Mouse (Mus musculus): ENCODE results near the gene Hip1. TPM values are rescaled to one million over a fixed set of nuclear protein-coding genes. Genes with fewer than 3 reads are reported as not detected.
"Not testable (repeated sequence)": the region's sequence is repeated elsewhere in the genome, so short reads cannot be mapped to it uniquely, and the experiment has no call there.

The Hip1 gene
- polyA plus RNA-seq, 1 experiment from 2014 or later, result 24.9 TPM

GRCm38 (mm10) chr5:135465833-135466291 lies 79.1 kb downstream of the Hip1 start:
- 50% methylated on average over 7 of the region's 7 CpGs for WGBS
- peak overlapping the region; percentile 81 for H3K27ac ChIP-seq (replicated peaks)
- H3K9me3 ChIP-seq, result no peaks in the 10 kb centered on the region
- peaks cover 12% of the 10 kb centered on the region for H3K4me1 ChIP-seq
- H3K9ac ChIP-seq, result peak overlapping the region; percentile 33; the same call in 1 of the 2 replicates
- no peaks in the 10 kb centered on the region for H3K27me3 ChIP-seq (replicated peaks)
- no peak overlapping the region for H3K4me2 ChIP-seq
- H3K36me3 ChIP-seq, result peaks cover 22% of the 10 kb centered on the region
- no peak for ATAC-seq (ENCODE audit: extremely low read depth, insufficient number of reproducible peaks, low FRiP score, low TSS enrichment)
- no peak overlapping the region for H3K4me3 ChIP-seq

- ATAC-seq (ENCODE audit: extremely low read depth, insufficient number of reproducible peaks, low FRiP score, low TSS enrichment), result no peak
- Histone ChIP-seq H3K36me3 (peaks cover 42% of the 10 kb centered on the region), H3K9me3 (no peaks in the 10 kb centered on the region), H3K9ac (no peak overlapping the region), H3K4me2 (no peak overlapping the region), H3K27me3 (replicated peaks) (no peaks in the 10 kb centered on the region), H3K4me1 (peaks cover 19% of the 10 kb centered on the region), H3K4me3 (no peak overlapping the region), H3K27ac (replicated peaks) (no peak overlapping the region)
- 78% methylated on average over 8 of the region's 8 CpGs for WGBS
Measured at GRCm38 (mm10) chr5:135463380-135463779, 81.5 kb downstream of the Hip1 start.

- WGBS, result 84% methylated on average over 4 of the region's 4 CpGs
- Histone ChIP-seq H3K36me3 (peaks cover 53% of the 10 kb centered on the region), H3K4me1 (peaks cover 12% of the 10 kb centered on the region), H3K27ac (replicated peaks) (peak overlapping the region; percentile 65), H3K4me2 (no peak overlapping the region), H3K9me3 (no peaks in the 10 kb centered on the region), H3K4me3 (no peak overlapping the region), H3K27me3 (replicated peaks) (no peaks in the 10 kb centered on the region), H3K9ac (no peak overlapping the region)
- ATAC-seq (ENCODE audit: extremely low read depth, insufficient number of reproducible peaks, low FRiP score, low TSS enrichment), result no peak
Measured at GRCm38 (mm10) chr5:135460833-135461173, 84.1 kb downstream of the Hip1 start.

- peak overlapping the region; percentile 65 for H3K27ac ChIP-seq (replicated peaks)
- no peak overlapping the region for H3K4me3 ChIP-seq
- H3K9ac ChIP-seq, result no peak overlapping the region
- H3K9me3 ChIP-seq, result no peaks in the 10 kb centered on the region
- 75% methylated on average over 12 of the region's 12 CpGs for WGBS
- H3K27me3 ChIP-seq (replicated peaks), result no peaks in the 10 kb centered on the region
- ATAC-seq (ENCODE audit: extremely low read depth, insufficient number of reproducible peaks, low FRiP score, low TSS enrichment), result no peak
- no peak overlapping the region for H3K4me2 ChIP-seq
- peaks cover 7% of the 10 kb centered on the region; the same call in 1 of the 2 replicates for H3K4me1 ChIP-seq
- H3K36me3 ChIP-seq, result peaks cover 58% of the 10 kb centered on the region
Measured at GRCm38 (mm10) chr5:135460152-135460832, 84.6 kb downstream of the Hip1 start.

- no peak for ATAC-seq (ENCODE audit: extremely low read depth, insufficient number of reproducible peaks, low FRiP score, low TSS enrichment)
- H3K27me3 ChIP-seq (replicated peaks), result no peaks in the 10 kb centered on the region
- H3K4me2 ChIP-seq, result no peak overlapping the region
- H3K4me3 ChIP-seq, result no peak overlapping the region
- 68% methylated on average over 3 of the region's 3 CpGs for WGBS
- peaks cover 66% of the 10 kb centered on the region for H3K36me3 ChIP-seq
- H3K9me3 ChIP-seq, result peaks cover 4% of the 10 kb centered on the region; the same call in 1 of the 2 replicates
- no peak overlapping the region for H3K27ac ChIP-seq (replicated peaks)
- H3K4me1 ChIP-seq, result peaks cover 7% of the 10 kb centered on the region; the same call in 1 of the 2 replicates
- H3K9ac ChIP-seq, result no peak overlapping the region
Measured at GRCm38 (mm10) chr5:135459486-135459885, 85.4 kb downstream of the Hip1 start.

GRCm38 (mm10) chr5:135457961-135458360 lies 87.0 kb downstream of the Hip1 start:
- 86% methylated on average over 16 of the region's 16 CpGs for WGBS
- no peak for ATAC-seq (ENCODE audit: extremely low read depth, insufficient number of reproducible peaks, low FRiP score, low TSS enrichment)
- Histone ChIP-seq H3K4me1 (peaks cover 7% of the 10 kb centered on the region; the same call in 1 of the 2 replicates), H3K4me2 (no peak overlapping the region), H3K9me3 (peaks cover 9% of the 10 kb centered on the region), H3K27ac (replicated peaks) (no peak overlapping the region), H3K4me3 (no peak overlapping the region), H3K9ac (no peak overlapping the region), H3K27me3 (replicated peaks) (no peaks in the 10 kb centered on the region), H3K36me3 (peaks cover 78% of the 10 kb centered on the region)

GRCm38 (mm10) chr5:135456515-135456914 lies 88.4 kb downstream of the Hip1 start:
- Histone ChIP-seq H3K9me3 (peaks cover 9% of the 10 kb centered on the region), H3K4me2 (no peak overlapping the region), H3K4me1 (peaks cover 7% of the 10 kb centered on the region; the same call in 1 of the 2 replicates), H3K4me3 (no peak overlapping the region), H3K36me3 (peaks cover 92% of the 10 kb centered on the region), H3K9ac (no peak overlapping the region), H3K27me3 (replicated peaks) (no peaks in the 10 kb centered on the region), H3K27ac (replicated peaks) (no peak overlapping the region)
- no peak for ATAC-seq (ENCODE audit: extremely low read depth, insufficient number of reproducible peaks, low FRiP score, low TSS enrichment)
- 83% methylated on average over 9 of the region's 9 CpGs for WGBS

GRCm38 (mm10) chr5:135454256-135454655 lies 90.7 kb downstream of the Hip1 start:
- 99% methylated on average over 2 of the region's 2 CpGs for WGBS
- Histone ChIP-seq H3K4me1 (no peaks in the 10 kb centered on the region), H3K9ac (no peak overlapping the region), H3K27me3 (replicated peaks) (no peaks in the 10 kb centered on the region), H3K4me2 (no peak overlapping the region), H3K9me3 (peaks cover 9% of the 10 kb centered on the region), H3K4me3 (no peak overlapping the region), H3K36me3 (peaks cover 99% of the 10 kb centered on the region), H3K27ac (replicated peaks) (no peak overlapping the region)
- no peak for ATAC-seq (ENCODE audit: extremely low read depth, insufficient number of reproducible peaks, low FRiP score, low TSS enrichment)

GRCm38 (mm10) chr5:135451559-135451958 lies 93.4 kb downstream of the Hip1 start:
- H3K36me3 ChIP-seq, result peaks cover 99% of the 10 kb centered on the region
- H3K4me1 ChIP-seq; H3K9ac ChIP-seq; H3K4me2 ChIP-seq; H3K27ac ChIP-seq (replicated peaks); ATAC-seq (ENCODE audit: extremely low read depth, insufficient number of reproducible peaks, low FRiP score, low TSS enrichment); H3K4me3 ChIP-seq; H3K27me3 ChIP-seq (replicated peaks); H3K9me3 ChIP-seq: not testable (repeated sequence)
- WGBS, result 79% methylated on average over 5 of the region's 5 CpGs

- Histone ChIP-seq H3K36me3 (peaks cover 98% of the 10 kb centered on the region), H3K9ac (no peak overlapping the region), H3K27ac (replicated peaks) (no peak overlapping the region), H3K27me3 (replicated peaks) (no peaks in the 10 kb centered on the region), H3K4me2 (no peak overlapping the region), H3K4me1 (peaks cover 4% of the 10 kb centered on the region), H3K9me3 (peaks cover 9% of the 10 kb centered on the region), H3K4me3 (no peak overlapping the region)
- WGBS, result 89% methylated on average over 8 of the region's 8 CpGs
- no peak for ATAC-seq (ENCODE audit: extremely low read depth, insufficient number of reproducible peaks, low FRiP score, low TSS enrichment)
Measured at GRCm38 (mm10) chr5:135451100-135451499, 93.8 kb downstream of the Hip1 start.

- ATAC-seq (ENCODE audit: extremely low read depth, insufficient number of reproducible peaks, low FRiP score, low TSS enrichment), result no peak
- H3K36me3 ChIP-seq, result peaks cover 79% of the 10 kb centered on the region
- no peaks in the 10 kb centered on the region for H3K9me3 ChIP-seq
- H3K27ac ChIP-seq (replicated peaks), result peak overlapping the region; percentile 49; the same call in 1 of the 2 replicates
- no peak overlapping the region for H3K4me2 ChIP-seq
- no peak overlapping the region for H3K9ac ChIP-seq
- H3K4me1 ChIP-seq, result peaks cover 21% of the 10 kb centered on the region
- no peak overlapping the region for H3K4me3 ChIP-seq
- WGBS, result 74% methylated on average over 8 of the region's 8 CpGs
- H3K27me3 ChIP-seq (replicated peaks), result no peaks in the 10 kb centered on the region
Measured at GRCm38 (mm10) chr5:135445755-135446154, 99.2 kb downstream of the Hip1 start.

GRCm38 (mm10) chr5:135442430-135442829 lies 102.5 kb downstream of the Hip1 start:
- H3K9me3 ChIP-seq, result no peaks in the 10 kb centered on the region
- peaks cover 21% of the 10 kb centered on the region for H3K4me1 ChIP-seq
- 60% methylated on average over 7 of the region's 7 CpGs for WGBS
- H3K4me2 ChIP-seq, result no peak overlapping the region
- peaks cover 73% of the 10 kb centered on the region for H3K36me3 ChIP-seq
- H3K9ac ChIP-seq, result no peak overlapping the region
- ATAC-seq (ENCODE audit: extremely low read depth, insufficient number of reproducible peaks, low FRiP score, low TSS enrichment), result no peak
- H3K27me3 ChIP-seq (replicated peaks), result no peaks in the 10 kb centered on the region
- H3K4me3 ChIP-seq, result no peak overlapping the region
- H3K27ac ChIP-seq (replicated peaks), result peak overlapping the region; percentile 76
